Mouse (Mus musculus): ENCODE measurements around the gene Rreb1. TPM values are rescaled to one million over a fixed set of nuclear protein-coding genes. Genes with fewer than 3 reads are reported as not detected.

Rreb1 gene
- polyA plus RNA-seq, 1 experiment from 2014 or later = 2.6 TPM

DNA sequence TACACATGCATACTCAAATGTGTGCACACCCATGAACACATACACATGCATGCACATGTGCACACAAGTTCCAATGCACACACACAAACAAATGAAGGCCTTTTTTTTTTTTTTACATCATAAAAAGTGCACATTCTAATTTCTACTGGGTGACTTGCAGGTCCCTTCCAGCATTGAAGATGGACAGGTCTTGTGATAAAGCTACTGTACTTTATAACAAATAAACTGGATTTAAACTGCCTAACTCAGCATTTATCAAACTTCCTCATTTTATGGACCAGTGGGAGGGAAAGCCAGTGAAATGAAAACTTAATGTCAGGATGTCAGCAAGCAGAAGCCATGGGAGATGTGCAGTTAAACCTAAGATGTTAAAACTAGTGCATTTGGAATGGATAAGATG, 1.5 kb upstream of the Rreb1 start:
- Histone ChIP-seq H3K9me3 (replicated peaks; ENCODE audit: control insufficient read depth, low read length, poor library complexity, severe bottlenecking) (no peaks in the 10 kb centered on the region), H3K27me3 (ENCODE audit: control insufficient read depth, insufficient read depth, low read depth, low read length) (peaks cover 23% of the 10 kb centered on the region), H3K9ac (ENCODE audit: low read depth, low read length) (no peak overlapping the region), H3K4me3 (ENCODE audit: low read depth, low read length) (no peak overlapping the region), H3K36me3 (ENCODE audit: control insufficient read depth, insufficient read depth, low read length) (no peaks in the 10 kb centered on the region), H3K27ac (ENCODE audit: low read length) (no peak overlapping the region), H3K4me1 (ENCODE audit: control insufficient read depth, insufficient read depth, low read length) (peaks cover 13% of the 10 kb centered on the region), H3K4me2 (ENCODE audit: low read length) (no peak overlapping the region)
- no peak for ATAC-seq

DNA sequence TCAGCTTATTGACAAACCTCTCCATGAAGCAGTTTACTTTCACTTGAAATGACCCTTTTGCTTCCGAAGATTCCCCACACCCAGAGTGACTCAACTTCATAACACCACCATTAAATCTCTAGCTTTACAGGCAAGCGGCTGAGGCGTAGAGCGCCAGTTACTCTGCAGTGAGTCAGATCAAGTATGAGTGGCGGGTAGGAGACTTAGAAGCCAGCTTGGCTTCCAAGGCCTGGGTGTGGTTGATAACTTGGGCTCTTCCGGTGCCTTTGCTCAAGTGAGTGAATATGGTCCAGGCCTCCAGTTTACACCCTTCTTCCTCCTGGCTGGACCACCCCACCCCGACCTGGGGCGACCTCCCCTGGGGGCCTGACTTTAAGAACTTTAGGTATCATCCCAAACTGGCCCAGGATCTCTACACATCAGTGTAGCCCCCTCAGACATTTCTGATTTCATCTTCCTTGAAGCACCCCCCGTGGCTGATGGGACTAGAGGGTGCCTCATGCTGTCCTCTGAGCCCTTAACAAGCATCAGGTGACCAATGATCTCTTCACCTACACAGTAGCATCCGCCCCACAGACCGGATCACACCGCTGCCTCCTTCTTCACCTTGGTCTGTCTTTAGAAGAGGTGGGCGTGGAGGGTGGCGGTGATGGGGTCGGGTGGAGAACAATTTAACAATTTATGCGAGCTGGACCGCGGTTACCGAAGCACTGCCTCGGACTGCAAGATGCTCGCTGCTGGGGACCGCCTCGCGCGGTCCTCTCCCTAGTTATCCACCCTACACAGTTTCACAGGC, 651 bp upstream of the Rreb1 start:
- H3K27ac ChIP-seq (ENCODE audit: low read length) = no peak overlapping the region
- peak overlapping the region; percentile 100 for H3K4me2 ChIP-seq (ENCODE audit: low read length)
- peak; percentile 52; the same call in 1 of the 2 replicates for ATAC-seq
- H3K4me1 ChIP-seq (ENCODE audit: control insufficient read depth, insufficient read depth, low read length) = peaks cover 13% of the 10 kb centered on the region
- H3K4me3 ChIP-seq (ENCODE audit: low read depth, low read length) = peak overlapping the region; percentile 60
- peaks cover 23% of the 10 kb centered on the region for H3K27me3 ChIP-seq (ENCODE audit: control insufficient read depth, insufficient read depth, low read depth, low read length)
- WGBS = 21% methylated on average over 25 of the region's 25 CpGs
- H3K9ac ChIP-seq (ENCODE audit: low read depth, low read length) = peak overlapping the region; percentile 61
- no peaks in the 10 kb centered on the region for H3K36me3 ChIP-seq (ENCODE audit: control insufficient read depth, insufficient read depth, low read length)
- H3K9me3 ChIP-seq (replicated peaks; ENCODE audit: control insufficient read depth, low read length, poor library complexity, severe bottlenecking) = no peaks in the 10 kb centered on the region

GRCm38 (mm10) chr13:37778594-37779231, 513 bp downstream of the Rreb1 start:
- Histone ChIP-seq H3K9ac (ENCODE audit: low read depth, low read length) (peak overlapping the region; percentile 61), H3K4me1 (ENCODE audit: control insufficient read depth, insufficient read depth, low read length) (peaks cover 13% of the 10 kb centered on the region), H3K27ac (ENCODE audit: low read length) (no peak overlapping the region), H3K4me3 (ENCODE audit: low read depth, low read length) (peak overlapping the region; percentile 60), H3K36me3 (ENCODE audit: control insufficient read depth, insufficient read depth, low read length) (no peaks in the 10 kb centered on the region), H3K27me3 (ENCODE audit: control insufficient read depth, insufficient read depth, low read depth, low read length) (peaks cover 23% of the 10 kb centered on the region), H3K4me2 (ENCODE audit: low read length) (peak overlapping the region; percentile 100), H3K9me3 (replicated peaks; ENCODE audit: control insufficient read depth, low read length, poor library complexity, severe bottlenecking) (no peaks in the 10 kb centered on the region)
- 0% methylated on average over 30 of the region's 33 CpGs for WGBS
- ATAC-seq = peak; percentile 77

DNA sequence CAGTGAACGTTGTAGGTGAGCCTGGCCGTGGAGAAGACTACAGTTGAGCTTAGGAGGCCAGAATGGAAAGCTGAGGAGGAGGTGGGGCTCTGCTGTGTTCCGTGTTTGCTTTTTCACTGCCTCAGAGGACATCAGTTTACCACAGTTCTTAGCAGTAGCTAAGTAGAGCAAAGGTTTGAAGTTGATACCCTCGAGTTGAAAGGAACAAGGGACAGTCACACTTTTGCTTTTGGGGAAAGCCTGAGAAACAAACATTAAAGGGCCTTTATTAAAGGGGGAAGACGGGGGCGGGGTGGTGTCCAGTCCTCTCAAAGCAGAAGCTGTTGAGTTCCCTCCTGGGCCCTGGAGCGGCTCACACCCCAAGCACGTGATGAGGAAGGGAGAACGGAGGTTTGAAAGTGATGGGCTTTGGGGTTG, 1.1 kb downstream of the Rreb1 start:
- Histone ChIP-seq H3K4me1 (ENCODE audit: control insufficient read depth, insufficient read depth, low read length) (peaks cover 13% of the 10 kb centered on the region), H3K27ac (ENCODE audit: low read length) (no peak overlapping the region), H3K27me3 (ENCODE audit: control insufficient read depth, insufficient read depth, low read depth, low read length) (peaks cover 23% of the 10 kb centered on the region), H3K4me3 (ENCODE audit: low read depth, low read length) (peak overlapping the region; percentile 60), H3K4me2 (ENCODE audit: low read length) (peak overlapping the region; percentile 100), H3K9me3 (replicated peaks; ENCODE audit: control insufficient read depth, low read length, poor library complexity, severe bottlenecking) (no peaks in the 10 kb centered on the region), H3K36me3 (ENCODE audit: control insufficient read depth, insufficient read depth, low read length) (no peaks in the 10 kb centered on the region), H3K9ac (ENCODE audit: low read depth, low read length) (peak overlapping the region; percentile 61; the same call in 1 of the 2 replicates)
- WGBS = 1% methylated on average over 9 of the region's 9 CpGs
- ATAC-seq = peak; percentile 49; the same call in 1 of the 2 replicates

- ATAC-seq = no peak
- no peaks in the 10 kb centered on the region for H3K9me3 ChIP-seq (replicated peaks; ENCODE audit: control insufficient read depth, low read length, poor library complexity, severe bottlenecking)
- 73% methylated on average over 2 of the region's 2 CpGs for WGBS
These were observed 3.4 kb downstream of the Rreb1 start for GRCm38 (mm10) chr13:37781557-37781956.

DNA sequence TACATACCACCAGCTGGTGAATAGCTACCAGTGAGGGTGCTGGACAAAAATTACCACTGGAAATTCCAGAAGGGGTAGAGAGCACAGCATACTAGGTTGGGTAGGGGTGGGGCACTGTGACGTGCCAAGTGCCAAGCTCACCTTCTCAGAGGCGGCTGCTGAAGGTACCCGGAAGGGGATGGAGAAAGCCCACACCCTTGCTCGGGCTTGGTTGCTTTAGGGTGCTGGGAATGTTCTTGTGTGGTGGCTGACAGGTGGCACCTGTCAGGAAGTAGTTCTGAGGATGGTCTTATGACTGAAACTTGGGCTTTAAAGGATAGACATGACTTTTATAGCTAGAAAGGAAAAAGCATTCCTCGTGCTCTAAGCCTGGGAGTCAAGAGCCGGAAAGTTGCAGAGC, 3.9 kb downstream of the Rreb1 start:
- no peak overlapping the region for H3K27ac ChIP-seq (ENCODE audit: low read length)
- no peak for ATAC-seq
- WGBS = 87% methylated on average over 6 of the region's 6 CpGs
- H3K36me3 ChIP-seq (ENCODE audit: control insufficient read depth, insufficient read depth, low read length) = no peaks in the 10 kb centered on the region
- peaks cover 20% of the 10 kb centered on the region for H3K27me3 ChIP-seq (ENCODE audit: control insufficient read depth, insufficient read depth, low read depth, low read length)
- H3K4me2 ChIP-seq (ENCODE audit: low read length) = no peak overlapping the region
- H3K4me1 ChIP-seq (ENCODE audit: control insufficient read depth, insufficient read depth, low read length) = peaks cover 13% of the 10 kb centered on the region
- H3K4me3 ChIP-seq (ENCODE audit: low read depth, low read length) = no peak overlapping the region
- no peak overlapping the region for H3K9ac ChIP-seq (ENCODE audit: low read depth, low read length)
- no peaks in the 10 kb centered on the region for H3K9me3 ChIP-seq (replicated peaks; ENCODE audit: control insufficient read depth, low read length, poor library complexity, severe bottlenecking)

More at GRCm38 (mm10) chr13:37781557-37781956, 3.4 kb downstream of the Rreb1 start:
- no peak overlapping the region for H3K27ac ChIP-seq (ENCODE audit: low read length)
- H3K27me3 ChIP-seq (ENCODE audit: control insufficient read depth, insufficient read depth, low read depth, low read length) = peaks cover 23% of the 10 kb centered on the region
- H3K36me3 ChIP-seq (ENCODE audit: control insufficient read depth, insufficient read depth, low read length) = no peaks in the 10 kb centered on the region
- H3K4me1 ChIP-seq (ENCODE audit: control insufficient read depth, insufficient read depth, low read length) = peaks cover 13% of the 10 kb centered on the region
- no peak overlapping the region for H3K4me3 ChIP-seq (ENCODE audit: low read depth, low read length)
- no peak overlapping the region for H3K9ac ChIP-seq (ENCODE audit: low read depth, low read length)
- H3K4me2 ChIP-seq (ENCODE audit: low read length) = no peak overlapping the region

DNA sequence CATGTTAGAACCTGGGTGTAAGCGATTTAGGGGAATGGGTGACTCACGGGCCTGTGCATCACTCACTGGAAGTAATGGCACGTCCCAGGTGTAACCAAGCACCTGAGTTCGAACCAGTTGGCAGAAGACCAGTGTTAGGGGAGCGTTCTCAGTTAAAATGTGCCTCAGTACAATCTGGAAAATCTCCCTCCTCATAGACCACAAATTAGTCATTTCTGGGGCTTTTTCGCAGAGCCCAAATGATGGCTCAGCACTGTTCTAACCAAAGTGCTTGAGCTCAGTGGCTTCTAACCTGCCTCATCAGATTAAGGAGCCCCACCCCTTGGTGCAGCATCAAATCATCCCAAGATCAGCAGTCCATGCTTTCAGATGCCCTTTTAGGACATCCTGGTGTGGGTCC, 5.5 kb downstream of the Rreb1 start:
- no peak overlapping the region for H3K4me3 ChIP-seq (ENCODE audit: low read depth, low read length)
- peaks cover 5% of the 10 kb centered on the region for H3K27me3 ChIP-seq (ENCODE audit: control insufficient read depth, insufficient read depth, low read depth, low read length)
- no peaks in the 10 kb centered on the region for H3K36me3 ChIP-seq (ENCODE audit: control insufficient read depth, insufficient read depth, low read length)
- no peak overlapping the region for H3K27ac ChIP-seq (ENCODE audit: low read length)
- H3K4me2 ChIP-seq (ENCODE audit: low read length) = no peak overlapping the region
- H3K9ac ChIP-seq (ENCODE audit: low read depth, low read length) = no peak overlapping the region
- WGBS = 92% methylated on average over 6 of the region's 6 CpGs
- no peak for ATAC-seq
- no peaks in the 10 kb centered on the region for H3K9me3 ChIP-seq (replicated peaks; ENCODE audit: control insufficient read depth, low read length, poor library complexity, severe bottlenecking)
- H3K4me1 ChIP-seq (ENCODE audit: control insufficient read depth, insufficient read depth, low read length) = peaks cover 9% of the 10 kb centered on the region

GRCm38 (mm10) chr13:37784226-37784625, 6.0 kb downstream of the Rreb1 start:
- Histone ChIP-seq H3K4me1 (ENCODE audit: control insufficient read depth, insufficient read depth, low read length) (peaks cover 3% of the 10 kb centered on the region; the same call in 1 of the 2 replicates), H3K9ac (ENCODE audit: low read depth, low read length) (no peak overlapping the region), H3K4me2 (ENCODE audit: low read length) (no peak overlapping the region), H3K9me3 (replicated peaks; ENCODE audit: control insufficient read depth, low read length, poor library complexity, severe bottlenecking) (no peaks in the 10 kb centered on the region), H3K4me3 (ENCODE audit: low read depth, low read length) (no peak overlapping the region), H3K27me3 (ENCODE audit: control insufficient read depth, insufficient read depth, low read depth, low read length) (0 out of 2 replicates have a peak, but pooled peaks cover 3% of the 10 kb centered on the region), H3K27ac (ENCODE audit: low read length) (no peak overlapping the region), H3K36me3 (ENCODE audit: control insufficient read depth, insufficient read depth, low read length) (no peaks in the 10 kb centered on the region)
- 90% methylated on average over 7 of the region's 7 CpGs for WGBS
- ATAC-seq = no peak

DNA sequence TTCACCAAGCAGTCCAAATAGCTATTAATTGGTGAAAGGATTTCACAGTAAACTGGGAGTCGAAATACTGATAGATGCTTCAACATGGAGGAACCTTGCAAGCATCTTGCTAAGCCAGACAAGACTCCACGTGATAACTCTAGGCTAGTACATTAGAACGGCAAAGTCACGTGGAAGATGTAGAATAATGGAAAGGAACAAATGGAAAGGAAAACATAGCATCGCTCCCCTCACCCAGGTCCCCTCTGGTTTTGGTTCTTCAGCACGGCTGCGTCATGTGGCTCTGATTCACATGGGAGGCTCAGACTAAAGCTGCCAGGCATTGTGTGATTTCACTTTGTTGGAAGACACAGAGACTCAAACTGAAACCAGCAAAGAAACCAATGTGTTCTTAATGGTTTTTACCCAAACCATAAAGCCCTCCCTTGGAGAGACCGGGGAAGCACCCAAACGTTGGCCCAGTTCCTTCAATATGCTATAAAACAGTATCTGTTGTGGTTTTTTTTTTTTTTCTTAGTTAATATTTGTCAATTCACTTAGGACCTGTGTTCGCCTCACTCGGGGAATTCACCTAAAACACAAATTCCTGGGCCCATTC, 14.6 kb downstream of the Rreb1 start:
- 94% methylated on average over 11 of the region's 11 CpGs for WGBS
- Histone ChIP-seq H3K9ac (ENCODE audit: low read depth, low read length) (no peak overlapping the region), H3K27me3 (ENCODE audit: control insufficient read depth, insufficient read depth, low read depth, low read length) (no peaks in the 10 kb centered on the region), H3K4me1 (ENCODE audit: control insufficient read depth, insufficient read depth, low read length) (no peaks in the 10 kb centered on the region), H3K4me3 (ENCODE audit: low read depth, low read length) (no peak overlapping the region), H3K36me3 (ENCODE audit: control insufficient read depth, insufficient read depth, low read length) (no peaks in the 10 kb centered on the region), H3K9me3 (replicated peaks; ENCODE audit: control insufficient read depth, low read length, poor library complexity, severe bottlenecking) (no peaks in the 10 kb centered on the region), H3K4me2 (ENCODE audit: low read length) (no peak overlapping the region), H3K27ac (ENCODE audit: low read length) (no peak overlapping the region)
- ATAC-seq = no peak
